Mouse (Mus musculus) urinary bladder, postnatal 14 days (tissue): ENCODE results near the gene Apol7c.
"Not testable (repeated sequence)": the region's sequence is repeated elsewhere in the genome, so short reads cannot be mapped to it uniquely, and the experiment has no call there.

Source experiments
- DNase-seq: peaks from one replicate; pipeline ENCODE4 v3.0.0; 2021; ENCODE audit warnings: low spot score

Apol7c gene

GRCm38 (mm10) chr15:77533216-77533615, at the start of gene Apol7c:
Gene Apol7c (minus strand): TSS chr15:77533316.
- no peak for DNase-seq

- peak; percentile 25 for DNase-seq
These were observed 48.6 kb upstream of the Apol7c start for GRCm38 (mm10) chr15:77581681-77582080.

DNA sequence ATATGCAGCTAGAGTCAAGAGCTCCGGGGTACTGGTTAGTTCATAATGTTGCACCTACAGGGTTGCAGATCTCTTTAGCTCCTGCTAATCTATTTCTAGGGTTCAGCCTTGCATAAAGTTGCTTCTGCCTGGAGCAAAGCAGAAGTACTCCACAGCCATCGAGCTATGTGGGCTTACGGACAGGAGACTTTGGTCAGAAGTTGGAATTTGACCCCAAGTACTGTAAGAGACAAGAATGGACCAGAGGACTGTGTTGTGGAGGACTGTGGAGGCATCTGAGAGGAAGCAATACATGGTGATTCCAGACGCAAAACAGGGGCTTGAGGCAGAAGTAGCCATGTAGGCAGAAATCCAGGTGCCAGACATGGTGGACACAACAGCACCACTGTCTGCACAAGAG, 46.2 kb upstream of the Apol7c start:
- no peak for DNase-seq

DNA sequence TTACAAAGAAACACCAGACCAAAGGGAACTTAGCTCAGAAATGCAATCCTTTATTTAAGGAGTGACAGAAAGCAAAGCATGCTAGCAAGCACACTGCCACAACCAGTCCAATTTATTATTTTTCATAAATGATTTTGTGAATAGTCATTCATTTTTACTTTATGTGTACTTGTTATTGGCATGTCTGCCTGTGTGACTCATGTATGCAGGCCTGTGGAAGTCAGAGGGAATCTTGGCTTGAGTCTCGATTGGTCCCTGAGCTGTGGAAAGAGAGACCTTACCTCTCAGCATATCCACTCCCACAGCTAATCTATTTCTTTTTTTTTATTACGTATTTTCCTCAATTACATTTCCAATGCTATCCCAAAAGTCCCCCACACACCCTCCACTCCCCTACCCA, 45.7 kb upstream of the Apol7c start:
- no peak for DNase-seq

GRCm38 (mm10) chr15:77563219-77563618, 30.1 kb upstream of the Apol7c start:
- DNase-seq = no peak

- DNase-seq = no peak
These were observed 28.7 kb upstream of the Apol7c start, which contains the start of gene 1700025B11Rik for GRCm38 (mm10) chr15:77561792-77562191. Gene 1700025B11Rik (minus strand): TSS chr15:77561892.

DNA sequence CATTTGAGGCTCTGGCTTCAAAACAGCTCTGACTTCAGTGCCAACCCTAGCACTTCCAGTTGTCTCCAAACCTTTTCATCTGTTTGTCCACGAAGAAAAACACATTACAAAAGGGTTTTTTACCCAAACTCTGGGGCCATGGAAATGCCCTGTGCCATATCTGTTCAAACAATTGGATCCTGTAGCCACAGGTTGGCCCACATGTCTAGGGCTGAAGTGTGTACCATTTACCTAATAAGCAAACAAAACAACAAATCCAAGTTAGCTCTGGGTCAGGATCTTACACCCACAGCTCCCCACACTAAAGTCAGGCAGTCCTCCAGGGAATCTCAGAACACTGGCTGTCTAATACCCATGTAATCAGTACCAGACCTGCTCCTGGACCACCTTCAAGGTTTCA, 6.1 kb upstream of the Apol7c start:
- DNase-seq = not testable (repeated sequence)

GRCm38 (mm10) chr15:77523186-77523843, 9.8 kb downstream of the Apol7c start:
- peak; percentile 61 for DNase-seq

DNA sequence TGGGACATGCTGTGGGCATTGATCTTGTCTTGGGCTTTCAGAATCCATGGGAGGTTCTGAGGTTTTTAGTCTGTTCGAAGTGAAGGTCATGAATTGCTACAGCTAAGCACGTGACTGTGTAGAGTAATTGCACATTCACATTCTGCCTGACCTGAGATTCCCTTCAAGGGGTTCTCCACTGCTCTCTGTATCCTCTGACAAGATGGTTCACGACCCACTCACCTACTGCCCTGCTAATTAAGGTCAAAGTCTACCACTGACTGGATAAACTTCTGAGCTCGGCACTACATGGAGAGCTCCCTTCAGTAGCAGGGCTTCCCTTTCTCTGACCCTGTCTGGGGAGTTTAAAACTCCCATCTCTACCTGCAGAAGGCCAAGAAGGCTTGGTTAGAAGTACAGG, 12.5 kb downstream of the Apol7c start:
- DNase-seq = not testable (repeated sequence)

- DNase-seq = not testable (repeated sequence)
These were observed 25.1 kb downstream of the Apol7c start, which contains the start of gene Apol11a for GRCm38 (mm10) chr15:77507966-77508365. Gene Apol11a (plus strand): TSS chr15:77508271.

- not testable (repeated sequence) for DNase-seq
These were observed 38.4 kb downstream of the Apol7c start for GRCm38 (mm10) chr15:77494694-77495093.

GRCm38 (mm10) chr15:77493181-77493580, 39.9 kb downstream of the Apol7c start:
- DNase-seq = not testable (repeated sequence)

DNA sequence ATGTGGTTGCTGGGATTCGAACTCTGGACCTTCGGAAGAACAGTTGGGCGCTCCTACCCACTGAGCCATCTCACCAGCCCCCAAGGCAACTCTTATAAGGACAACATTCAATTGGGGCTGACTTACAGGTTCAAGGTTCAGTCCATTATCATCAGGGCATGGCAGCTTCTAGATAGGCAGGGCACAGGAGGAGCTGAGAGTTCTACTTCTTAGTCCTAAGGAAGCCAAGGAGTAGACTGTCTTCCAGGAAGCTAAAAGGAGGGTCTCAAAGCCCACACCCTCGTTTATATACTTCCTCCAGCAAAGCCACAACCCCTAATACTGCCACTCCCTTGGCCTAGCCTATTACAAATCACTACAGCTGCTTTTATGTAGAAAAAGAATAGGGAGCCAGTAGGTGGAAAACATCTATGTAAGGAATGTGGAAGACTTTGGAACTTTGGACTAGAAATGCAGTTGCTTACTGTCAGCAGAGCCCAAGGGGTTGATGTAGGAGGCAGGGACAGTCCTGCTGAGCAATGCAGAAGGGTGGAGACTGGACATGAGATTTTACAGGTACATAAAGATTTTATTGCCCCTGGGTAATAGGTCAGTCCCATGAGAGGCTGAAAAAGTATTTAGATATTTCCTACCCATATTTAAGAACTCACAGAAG, 50.8 kb downstream of the Apol7c start:
- DNase-seq = no peak

- not testable (repeated sequence) for DNase-seq
These were observed 56.4 kb downstream of the Apol7c start, which contains the start of gene Apol10a for GRCm38 (mm10) chr15:77476693-77477092. Gene Apol10a (plus strand): TSS chr15:77477047.
